Mouse (Mus musculus): Measurements from ENCODE around the gene Fmnl1. TPM values are rescaled to one million over a fixed set of nuclear protein-coding genes. Genes with fewer than 3 reads are reported as not detected.

The Fmnl1 gene
- polyA plus RNA-seq, 1 experiment from 2014 or later = 2.4 TPM

GRCm38 (mm10) chr11:103168690-103169390 is 2.1 kb upstream of the Fmnl1 start:
- H3K27me3 ChIP-seq = peaks cover 62% of the 10 kb centered on the region
- H3K4me1 ChIP-seq = peaks cover 11% of the 10 kb centered on the region
- H3K4me2 ChIP-seq = no peak overlapping the region
- H3K9me3 ChIP-seq = no peaks in the 10 kb centered on the region
- no peak overlapping the region for H3K4me3 ChIP-seq
- ATAC-seq (ENCODE audit: insufficient number of reproducible peaks, insufficient read depth, low FRiP score, low TSS enrichment, low read depth) = no peak
- no peak overlapping the region for H3K9ac ChIP-seq
- H3K36me3 ChIP-seq = no peaks in the 10 kb centered on the region
- WGBS = 25% methylated on average over 9 of the region's 9 CpGs
- no peak overlapping the region for H3K27ac ChIP-seq

- no peak for ATAC-seq (ENCODE audit: insufficient number of reproducible peaks, insufficient read depth, low FRiP score, low TSS enrichment, low read depth)
- no peak overlapping the region for H3K4me3 ChIP-seq
- no peaks in the 10 kb centered on the region for H3K9me3 ChIP-seq
- 72% methylated on average over 5 of the region's 5 CpGs for WGBS
- H3K4me1 ChIP-seq = peaks cover 12% of the 10 kb centered on the region
- no peak overlapping the region for H3K27ac ChIP-seq
- no peak overlapping the region for H3K9ac ChIP-seq
- no peak overlapping the region for H3K4me2 ChIP-seq
- H3K27me3 ChIP-seq = peaks cover 64% of the 10 kb centered on the region
- no peaks in the 10 kb centered on the region for H3K36me3 ChIP-seq
Observed at GRCm38 (mm10) chr11:103169664-103170063, 1.2 kb upstream of the Fmnl1 start.

- H3K27ac ChIP-seq = no peak overlapping the region
- peak overlapping the region; percentile 61 for H3K4me3 ChIP-seq
- 47% methylated on average over 3 of the region's 3 CpGs for WGBS
- peaks cover 64% of the 10 kb centered on the region for H3K27me3 ChIP-seq
- peaks cover 16% of the 10 kb centered on the region for H3K4me1 ChIP-seq
- ATAC-seq (ENCODE audit: insufficient number of reproducible peaks, insufficient read depth, low FRiP score, low TSS enrichment, low read depth) = no peak
- no peaks in the 10 kb centered on the region for H3K9me3 ChIP-seq
- peak overlapping the region; percentile 99 for H3K4me2 ChIP-seq
- H3K9ac ChIP-seq = 0 out of 2 replicates have a peak overlapping the region, but pooled peaks have one; percentile 67
- no peaks in the 10 kb centered on the region for H3K36me3 ChIP-seq
Observed at GRCm38 (mm10) chr11:103170111-103170493, 805 bp upstream of the Fmnl1 start.

GRCm38 (mm10) chr11:103171286-103171620 is 346 bp downstream of the Fmnl1 start:
- Histone ChIP-seq H3K27ac (no peak overlapping the region), H3K9me3 (no peaks in the 10 kb centered on the region), H3K4me3 (peak overlapping the region; percentile 61), H3K4me1 (peaks cover 23% of the 10 kb centered on the region), H3K36me3 (no peaks in the 10 kb centered on the region), H3K4me2 (peak overlapping the region; percentile 99), H3K9ac (peak overlapping the region; percentile 67), H3K27me3 (peaks cover 64% of the 10 kb centered on the region)
- no peak for ATAC-seq (ENCODE audit: insufficient number of reproducible peaks, insufficient read depth, low FRiP score, low TSS enrichment, low read depth)
- WGBS = 1% methylated on average over 23 of the region's 23 CpGs

GRCm38 (mm10) chr11:103171703-103172391 is 940 bp downstream of the Fmnl1 start:
- WGBS = 47% methylated on average over 9 of the region's 9 CpGs
- H3K4me3 ChIP-seq = no peak overlapping the region
- H3K9me3 ChIP-seq = no peaks in the 10 kb centered on the region
- no peak overlapping the region for H3K27ac ChIP-seq
- H3K27me3 ChIP-seq = peaks cover 64% of the 10 kb centered on the region
- H3K36me3 ChIP-seq = no peaks in the 10 kb centered on the region
- no peak for ATAC-seq (ENCODE audit: insufficient number of reproducible peaks, insufficient read depth, low FRiP score, low TSS enrichment, low read depth)
- peak overlapping the region; percentile 99 for H3K4me2 ChIP-seq
- H3K4me1 ChIP-seq = peaks cover 23% of the 10 kb centered on the region
- no peak overlapping the region for H3K9ac ChIP-seq

GRCm38 (mm10) chr11:103172392-103173040 is 1.6 kb downstream of the Fmnl1 start:
- Histone ChIP-seq H3K27me3 (peaks cover 60% of the 10 kb centered on the region), H3K4me1 (peaks cover 23% of the 10 kb centered on the region), H3K4me2 (no peak overlapping the region), H3K4me3 (no peak overlapping the region), H3K27ac (no peak overlapping the region), H3K9ac (no peak overlapping the region), H3K9me3 (no peaks in the 10 kb centered on the region), H3K36me3 (no peaks in the 10 kb centered on the region)
- 62% methylated on average over 6 of the region's 6 CpGs for WGBS
- no peak for ATAC-seq (ENCODE audit: insufficient number of reproducible peaks, insufficient read depth, low FRiP score, low TSS enrichment, low read depth)

GRCm38 (mm10) chr11:103173041-103173770 is 2.3 kb downstream of the Fmnl1 start:
- no peak overlapping the region for H3K9ac ChIP-seq
- 73% methylated on average over 7 of the region's 7 CpGs for WGBS
- peaks cover 57% of the 10 kb centered on the region for H3K27me3 ChIP-seq
- no peak overlapping the region for H3K27ac ChIP-seq
- H3K9me3 ChIP-seq = no peaks in the 10 kb centered on the region
- H3K4me3 ChIP-seq = no peak overlapping the region
- H3K4me1 ChIP-seq = peaks cover 23% of the 10 kb centered on the region
- H3K36me3 ChIP-seq = no peaks in the 10 kb centered on the region
- no peak overlapping the region for H3K4me2 ChIP-seq
- no peak for ATAC-seq (ENCODE audit: insufficient number of reproducible peaks, insufficient read depth, low FRiP score, low TSS enrichment, low read depth)

GRCm38 (mm10) chr11:103173771-103174344 is 3.0 kb downstream of the Fmnl1 start:
- peaks cover 52% of the 10 kb centered on the region for H3K27me3 ChIP-seq
- H3K4me2 ChIP-seq = no peak overlapping the region
- H3K36me3 ChIP-seq = no peaks in the 10 kb centered on the region
- peaks cover 23% of the 10 kb centered on the region for H3K4me1 ChIP-seq
- ATAC-seq (ENCODE audit: insufficient number of reproducible peaks, insufficient read depth, low FRiP score, low TSS enrichment, low read depth) = no peak
- H3K4me3 ChIP-seq = no peak overlapping the region
- WGBS = 86% methylated on average over 11 of the region's 11 CpGs
- H3K27ac ChIP-seq = no peak overlapping the region
- no peaks in the 10 kb centered on the region for H3K9me3 ChIP-seq
- H3K9ac ChIP-seq = no peak overlapping the region

GRCm38 (mm10) chr11:103174411-103174832 is 3.5 kb downstream of the Fmnl1 start:
- no peak overlapping the region for H3K4me2 ChIP-seq
- 69% methylated on average over 5 of the region's 5 CpGs for WGBS

GRCm38 (mm10) chr11:103174891-103175391 is 4.0 kb downstream of the Fmnl1 start:
- Histone ChIP-seq H3K4me1 (peaks cover 23% of the 10 kb centered on the region), H3K9ac (no peak overlapping the region), H3K27me3 (peaks cover 41% of the 10 kb centered on the region), H3K36me3 (no peaks in the 10 kb centered on the region), H3K4me3 (no peak overlapping the region), H3K4me2 (no peak overlapping the region), H3K9me3 (no peaks in the 10 kb centered on the region), H3K27ac (no peak overlapping the region)
- no peak for ATAC-seq (ENCODE audit: insufficient number of reproducible peaks, insufficient read depth, low FRiP score, low TSS enrichment, low read depth)
- 32% methylated on average over 8 of the region's 8 CpGs for WGBS

More at GRCm38 (mm10) chr11:103174411-103174832, 3.5 kb downstream of the Fmnl1 start:
- Histone ChIP-seq H3K4me1 (peaks cover 23% of the 10 kb centered on the region), H3K9me3 (no peaks in the 10 kb centered on the region), H3K36me3 (no peaks in the 10 kb centered on the region), H3K4me3 (no peak overlapping the region), H3K27me3 (peaks cover 46% of the 10 kb centered on the region), H3K27ac (no peak overlapping the region), H3K9ac (no peak overlapping the region)
- no peak for ATAC-seq (ENCODE audit: insufficient number of reproducible peaks, insufficient read depth, low FRiP score, low TSS enrichment, low read depth)
